Mouse (Mus musculus) stomach, postnatal 0 days (tissue): ENCODE data around the gene Snap29. TPM values are rescaled to one million over a fixed set of nuclear protein-coding genes. Genes with fewer than 3 reads are reported as not detected.

Experiments
- ATAC-seq: fragments of 200-750 bp; cut with Nextera tagmentation; 2 replicates; pipeline ENCODE4 v1.8.0; 2017; ENCODE audit not compliant: low FRiP score, low TSS enrichment
- DNase-seq: peaks from one replicate; pipeline ENCODE4 v3.0.0-alpha.2; 2016; ENCODE audit warnings: low spot score
- H3K27ac ChIP-seq: fragments of 300-500 bp; sonication (generic); replicated peaks from 2 replicates; pipeline ENCODE4 v1.5.1; 2014; ENCODE audit warnings: mild to moderate bottlenecking, control low read depth
- H3K27me3 ChIP-seq: fragments of 300-500 bp; sonication (generic); 2 replicates; pipeline ENCODE4 v1.6.1; 2014; ENCODE audit warnings: low read length; ENCODE audit not compliant: control insufficient read depth, insufficient read depth
- H3K36me3 ChIP-seq: fragments of 300-500 bp; sonication (generic); 2 replicates; pipeline ENCODE4 v1.6.1; 2014; ENCODE audit warnings: low read length, mixed read lengths; ENCODE audit not compliant: control insufficient read depth, insufficient read depth
- H3K4me1 ChIP-seq: fragments of 300-500 bp; sonication (generic); replicated peaks from 2 replicates; pipeline ENCODE4 v1.6.1; 2014; ENCODE audit warnings: antibody characterized with exemption; ENCODE audit not compliant: control insufficient read depth, insufficient read depth
- H3K4me2 ChIP-seq: fragments of 300-500 bp; sonication (generic); replicated peaks from 2 replicates; pipeline ENCODE4 v1.6.1; 2014; ENCODE audit warnings: low read depth, mild to moderate bottlenecking, control low read depth, moderate library complexity
- H3K4me3 ChIP-seq: fragments of 300-500 bp; sonication (generic); 2 replicates; pipeline ENCODE4 v1.5.1; 2014; ENCODE audit warnings: low read depth, low read length, control low read depth
- H3K9ac ChIP-seq: fragments of 300-500 bp; sonication (generic); 2 replicates; pipeline ENCODE4 v1.6.1; 2014; ENCODE audit warnings: mild to moderate bottlenecking, low read length, control low read depth, mixed read lengths
- H3K9me3 ChIP-seq: fragments of 300-500 bp; sonication (generic); 2 replicates; pipeline ENCODE4 v1.6.1; 2016; ENCODE audit warnings: low read length; ENCODE audit not compliant: control insufficient read depth
- CTCF ChIP-seq: IDR thresholded peaks from 2 replicates; pipeline ENCODE4 v1.5.1; 2016; ENCODE audit warnings: antibody characterized with exemption, low read depth, mild to moderate bottlenecking, moderate library complexity
- EP300 ChIP-seq: optimal IDR thresholded peaks from 2 replicates; pipeline ENCODE3; 2016; ENCODE audit warnings: antibody characterized with exemption
- WGBS: fragments of 180-500 bp; shearing (Covaris S2); extraction: QIAGEN DNeasy Blood & Tissue Kit; methylation state at CpG from one replicate; pipeline ENCODE4 v1.1.7; 2014; 5-methylcytosine and 5-hydroxymethylcytosine counted together
- polyA plus RNA-seq: library from polyadenylated mRNA; unstranded; fragments of >200 nt; fragmentation: Nextera tagmentation; extraction: Ambion mirVana; gene quantifications from 2 replicates; pipeline ENCODE4 v1.2.1, GENCODE M21; 2015

Gene Snap29
- polyA plus RNA-seq, 1 experiment from 2014 or later, result 13.8 TPM

DNA sequence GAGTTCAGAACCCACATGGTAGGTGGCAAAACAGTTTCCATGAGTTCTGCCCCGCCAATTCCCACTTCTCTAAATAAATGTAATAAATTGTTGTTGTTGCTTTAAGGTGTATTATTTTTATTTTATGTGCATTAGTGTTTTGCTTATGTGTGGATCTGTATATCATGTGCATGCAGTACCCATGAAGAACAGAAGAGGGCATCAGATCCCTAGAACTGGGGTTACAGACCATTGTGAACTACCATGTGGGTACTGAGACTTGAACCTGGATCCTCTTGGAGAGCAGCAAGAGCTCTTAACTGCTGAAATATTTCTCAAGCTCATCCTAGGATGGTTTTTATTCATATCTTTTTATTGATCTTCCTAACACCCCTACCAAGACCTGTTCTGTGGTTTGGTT is 2.9 kb upstream of the Snap29 start:
- ATAC-seq (no peak), DNase-seq (peak; percentile 23)
- no peaks in the 10 kb centered on the region for H3K36me3 ChIP-seq
- no peaks in the 10 kb centered on the region; the same call in 1 of the 2 replicates for H3K4me1 ChIP-seq
- no peak for TF ChIP-seq EP300
- peak; percentile 79 for TF ChIP-seq CTCF
- no peak overlapping the region for H3K27ac ChIP-seq
- H3K9ac ChIP-seq, result no peak overlapping the region
- no peak overlapping the region for H3K4me3 ChIP-seq
- H3K9me3 ChIP-seq, result no peaks in the 10 kb centered on the region
- no peak overlapping the region for H3K4me2 ChIP-seq
- WGBS, result 81% methylated on average over 1 of the region's 1 CpGs
- no peaks in the 10 kb centered on the region for H3K27me3 ChIP-seq

- Histone ChIP-seq H3K4me1 (no peaks in the 10 kb centered on the region; the same call in 1 of the 2 replicates), H3K27me3 (no peaks in the 10 kb centered on the region), H3K9ac (peak overlapping the region; percentile 79), H3K27ac (peak overlapping the region; percentile 74), H3K4me3 (peak overlapping the region; percentile 83), H3K36me3 (no peaks in the 10 kb centered on the region), H3K4me2 (peak overlapping the region; percentile 82), H3K9me3 (no peaks in the 10 kb centered on the region)
- TF ChIP-seq CTCF (no peak), EP300 (no peak)
- ATAC-seq (peak; percentile 66), DNase-seq (no peak)
- WGBS, result under 1% methylated on average over 22 of the region's 22 CpGs
Observed at GRCm38 (mm10) chr16:17405271-17405696, 502 bp upstream of the Snap29 start.

GRCm38 (mm10) chr16:17406512-17407231 is 886 bp downstream of the Snap29 start:
- TF ChIP-seq EP300 (no peak), CTCF (no peak)
- DNase-seq, result no peak
- Histone ChIP-seq H3K9me3 (no peaks in the 10 kb centered on the region), H3K27me3 (no peaks in the 10 kb centered on the region), H3K27ac (no peak overlapping the region; the same call in 1 of the 2 replicates), H3K4me2 (peak overlapping the region; percentile 82), H3K4me1 (no peaks in the 10 kb centered on the region; the same call in 1 of the 2 replicates), H3K36me3 (no peaks in the 10 kb centered on the region), H3K9ac (peak overlapping the region; percentile 82), H3K4me3 (peak overlapping the region; percentile 83)
- ATAC-seq, result no peak
- 23% methylated on average over 9 of the region's 9 CpGs for whole genome bisulfite sequencing

DNA sequence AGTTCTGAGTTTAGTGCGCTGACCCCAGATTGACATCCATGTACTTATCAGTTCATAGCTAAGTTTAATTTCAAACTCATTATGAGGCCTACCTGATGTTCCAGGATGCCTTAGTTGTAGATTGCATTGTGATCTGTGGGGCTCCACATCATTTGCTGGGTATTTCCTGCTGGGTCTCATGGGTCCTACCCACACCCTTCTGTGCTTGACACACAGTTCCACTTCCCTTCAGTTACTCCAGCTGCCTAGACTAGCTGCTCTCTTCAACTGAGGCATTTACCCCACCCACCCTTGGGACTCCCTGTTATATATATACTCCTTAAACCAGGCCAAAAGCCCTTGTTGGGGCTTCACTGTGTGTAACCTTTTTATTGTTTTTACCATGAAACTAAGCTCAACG is 3.3 kb downstream of the Snap29 start:
- ATAC-seq, result no peak
- WGBS, result 94% methylated on average over 2 of the region's 2 CpGs
- TF ChIP-seq EP300, result no peak
- no peak for TF ChIP-seq CTCF
- Histone ChIP-seq H3K4me2 (no peak overlapping the region), H3K4me3 (no peak overlapping the region), H3K4me1 (no peaks in the 10 kb centered on the region; the same call in 1 of the 2 replicates), H3K27me3 (no peaks in the 10 kb centered on the region), H3K9me3 (no peaks in the 10 kb centered on the region), H3K27ac (no peak overlapping the region), H3K36me3 (no peaks in the 10 kb centered on the region), H3K9ac (no peak overlapping the region)
- DNase-seq, result no peak

GRCm38 (mm10) chr16:17410209-17410608 is 4.4 kb downstream of the Snap29 start:
- Histone ChIP-seq H3K9ac (no peak overlapping the region), H3K4me1 (no peaks in the 10 kb centered on the region; the same call in 1 of the 2 replicates), H3K27me3 (no peaks in the 10 kb centered on the region), H3K27ac (peak overlapping the region; percentile 30), H3K4me3 (no peak overlapping the region), H3K4me2 (no peak overlapping the region), H3K36me3 (no peaks in the 10 kb centered on the region), H3K9me3 (no peaks in the 10 kb centered on the region)
- TF ChIP-seq CTCF (no peak), EP300 (no peak)
- peak; percentile 40 for DNase-seq
- WGBS, result 37% methylated on average over 4 of the region's 4 CpGs
- ATAC-seq, result no peak

GRCm38 (mm10) chr16:17423021-17423420 is 17.2 kb downstream of the Snap29 start:
- ATAC-seq (no peak), DNase-seq (no peak)
- H3K27ac ChIP-seq, result no peak overlapping the region
- H3K36me3 ChIP-seq, result peaks cover 10% of the 10 kb centered on the region; the same call in 1 of the 2 replicates
- H3K4me1 ChIP-seq, result no peaks in the 10 kb centered on the region
- no peak for TF ChIP-seq EP300
- no peak for TF ChIP-seq CTCF
- no peak overlapping the region for H3K4me2 ChIP-seq
- H3K4me3 ChIP-seq, result no peak overlapping the region
- 66% methylated on average over 3 of the region's 3 CpGs for WGBS
- H3K9ac ChIP-seq, result no peak overlapping the region
- H3K27me3 ChIP-seq, result no peaks in the 10 kb centered on the region
- no peaks in the 10 kb centered on the region for H3K9me3 ChIP-seq
